Comparison of ENCODE assay signal across 9 mouse cellular contexts in the genomic region with DNA sequence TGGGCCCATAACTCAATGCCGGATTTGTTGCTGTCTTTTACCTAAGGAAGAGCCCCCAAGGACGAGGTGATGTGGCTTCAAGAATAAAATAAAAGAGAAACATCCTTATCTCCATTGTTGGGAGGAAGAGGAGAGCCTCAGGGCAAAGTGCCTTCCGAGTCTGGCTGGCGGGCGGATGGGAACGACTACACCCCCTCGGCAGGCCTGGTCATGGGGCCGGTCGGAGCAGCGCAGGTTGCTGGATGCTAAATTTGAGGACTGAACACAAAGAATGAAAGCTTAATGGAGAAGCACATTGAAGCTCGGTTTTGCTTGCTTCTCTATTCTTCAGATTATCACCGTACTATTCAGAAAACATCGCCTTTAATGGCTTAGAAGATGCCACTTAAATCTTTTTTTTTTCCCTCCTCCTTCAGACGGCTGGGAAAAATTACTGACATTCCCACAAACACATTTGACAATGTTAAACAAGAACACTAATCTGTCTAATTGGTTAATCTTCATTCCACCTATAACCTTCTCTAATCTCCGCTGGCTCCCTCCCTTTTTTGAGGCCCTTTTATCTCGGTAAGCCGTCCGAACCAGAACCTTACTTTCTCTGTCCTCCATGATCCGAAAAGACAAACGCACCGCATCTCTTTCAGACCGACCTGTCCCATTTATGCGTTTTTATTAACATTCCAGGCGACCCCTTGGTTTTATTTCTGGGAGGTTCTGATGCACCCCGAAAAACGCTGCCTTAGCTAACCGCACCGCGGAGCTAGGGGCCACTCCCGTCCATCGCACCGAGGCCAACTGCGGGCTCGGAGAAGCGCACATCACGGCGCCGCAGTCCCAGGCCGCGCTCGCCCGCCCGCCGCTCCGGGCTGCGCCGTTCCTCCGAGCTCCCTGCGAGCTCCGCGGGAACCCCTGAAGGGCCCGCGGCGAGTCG. TPM values are rescaled to one million over a fixed set of nuclear protein-coding genes. Genes with fewer than 3 reads are reported as not detected.
DNase-seq lines count a peak whose midpoint lies in the region; ATAC-seq lines count a peak whose summit lies in the region.
"Had no signal": no experiment of that assay in that cellular context is flagged by ENCODE, and none has a peak within 500 bp of the region (broad histone marks: within the 10 kb centered on the region; RNA-seq: fewer than 3 reads in every experiment).

No protein-coding gene starts in this region.

- no peaks in the 10 kb centered on the region for H3K4me1 ChIP-seq in embryonic facial prominence, embryonic 11.5 days (ENCODE audit: control insufficient read depth, insufficient read depth, low read length)
- peaks cover 31% of the 10 kb centered on the region for H3K4me1 ChIP-seq in liver, embryonic 12.5 days

- 0 out of 2 replicates have a peak, but pooled peaks cover 3% of the 10 kb centered on the region for H3K9me3 ChIP-seq in embryonic facial prominence, embryonic 11.5 days (replicated peaks; ENCODE audit: control insufficient read depth, low read length)
- H3K9me3 ChIP-seq in liver, embryonic 12.5 days (replicated peaks) = no peaks in the 10 kb centered on the region

- peak overlapping the region; percentile 94 for H3K9ac ChIP-seq in embryonic facial prominence, embryonic 11.5 days (replicated peaks; ENCODE audit: low read length)
- H3K9ac ChIP-seq in liver, embryonic 12.5 days = peak overlapping the region; percentile 93

- H3K4me2 ChIP-seq in embryonic facial prominence, embryonic 11.5 days (ENCODE audit: low read depth, low read length) = peak overlapping the region; percentile 44
- H3K4me2 ChIP-seq in liver, embryonic 12.5 days = peak overlapping the region; percentile 92

- 2% methylated on average over 55 of the region's 55 CpGs for WGBS in embryonic facial prominence, embryonic 11.5 days
- WGBS in liver, embryonic 12.5 days (ENCODE audit: insufficient replicate concordance) = 4% methylated on average over 55 of the region's 55 CpGs

- peak overlapping the region; percentile 86 for H3K27ac ChIP-seq in embryonic facial prominence, embryonic 11.5 days (replicated peaks; ENCODE audit: low read depth, low read length)
- H3K27ac ChIP-seq in liver, embryonic 12.5 days = peak overlapping the region; percentile 92

- ATAC-seq in embryonic facial prominence, embryonic 11.5 days (replicated peaks; ENCODE audit: insufficient number of reproducible peaks, low FRiP score, low TSS enrichment, low read depth) = peak; percentile 57
- peak; percentile 67 for ATAC-seq in liver, embryonic 12.5 days

- peak; percentile 32 to 58 for DNase-seq in right cerebral cortex, adult 2 months (ENCODE audit: low spot score in 2 of 2)
- DNase-seq in right cerebral cortex, postnatal 4 days = no peak
- DNase-seq in adrenal gland, adult 8-10 months = peak; percentile 4
- peak; percentile 57 for DNase-seq in embryonic facial prominence, embryonic 11.5 days (ENCODE audit: low spot score)
- peak; percentile 30 for DNase-seq in heart, postnatal 4 days
- peak; percentile 44 for DNase-seq in neural tube, embryonic 10.5 days (ENCODE audit: extremely low spot score, low spot score)
- no peak for DNase-seq in thymus, postnatal 10 days (ENCODE audit: low spot score in 2 of 2)

- H3K36me3 ChIP-seq in embryonic facial prominence, embryonic 11.5 days (replicated peaks; ENCODE audit: control insufficient read depth, insufficient read depth, low read depth, low read length) = no peaks in the 10 kb centered on the region
- peaks cover 10% of the 10 kb centered on the region for H3K36me3 ChIP-seq in liver, embryonic 12.5 days

- no peaks in the 10 kb centered on the region for H3K27me3 ChIP-seq in embryonic facial prominence, embryonic 11.5 days (ENCODE audit: control insufficient read depth, insufficient read depth, low read length)
- peaks cover 20% of the 10 kb centered on the region for H3K27me3 ChIP-seq in liver, embryonic 12.5 days (replicated peaks)

- peak overlapping the region; percentile 84 for H3K4me3 ChIP-seq in embryonic facial prominence, embryonic 11.5 days (ENCODE audit: low read depth, low read length)
- H3K4me3 ChIP-seq in liver, embryonic 12.5 days = peak overlapping the region; percentile 83

RNA-seq across cellular contexts. Expression of gene Ube2j1, which starts 0.7 kb away (rescaled TPM):
- total RNA-seq in adrenal gland, adult 8-10 months (2022) = 10 to 100 TPM; 45.2 to 68.6 (median 63.7) TPM
- 41.5 and 47.1 TPM in 2 replicates for polyA plus RNA-seq in embryonic facial prominence, embryonic 11.5 days (2014; fragmentation: Nextera tagmentation; extraction: Ambion mirVana)
- total RNA-seq in heart, postnatal 4 days (2021) = 10 to 100 TPM; 44.9 to 46.6 TPM
- 34.2 and 36.0 TPM in 2 replicates for polyA plus RNA-seq in liver, embryonic 12.5 days (2016; fragmentation: Nextera tagmentation; extraction: Ambion mirVana)

RNA-seq across cellular contexts. Expression of gene Gabrr2, which starts 32.3 kb away (rescaled TPM):
- under 1 TPM in 2 of 4 experiments, not detected in 2; 0.71 to 0.89 TPM for total RNA-seq in adrenal gland, adult 8-10 months (2022)
- 0.43 TPM in 1 of 2 replicates, not detected in the other for polyA plus RNA-seq in embryonic facial prominence, embryonic 11.5 days (2014; fragmentation: Nextera tagmentation; extraction: Ambion mirVana)
- total RNA-seq in heart, postnatal 4 days (2021) = not detected
- not detected in 2 replicates for polyA plus RNA-seq in liver, embryonic 12.5 days (2016; fragmentation: Nextera tagmentation; extraction: Ambion mirVana)
- total RNA-seq: hematopoietic stem cell, adult 5-6 weeks had no signal

RNA-seq across cellular contexts. Expression of gene Rragd, which starts 47.7 kb away (rescaled TPM):
- 10 to 100 TPM; 10.2 to 16.4 (median 13.9) TPM for total RNA-seq in adrenal gland, adult 8-10 months (2022)
- 24.4 and 27.8 TPM in 2 replicates for polyA plus RNA-seq in embryonic facial prominence, embryonic 11.5 days (2014; fragmentation: Nextera tagmentation; extraction: Ambion mirVana)
- 10 to 100 TPM; 81.7 to 84.3 TPM for total RNA-seq in heart, postnatal 4 days (2021)
- 4.0 and 4.3 TPM in 2 replicates for polyA plus RNA-seq in liver, embryonic 12.5 days (2016; fragmentation: Nextera tagmentation; extraction: Ambion mirVana)

Comparison
In these comparisons a context has a peak if more than half of its experiments do, and no peak if none do; other contexts are left out.
1. DNase-seq: peak in right cerebral cortex, adult 2 months (2 of 2), adrenal gland, adult 8-10 months (single experiment), embryonic facial prominence, embryonic 11.5 days (single experiment), heart, postnatal 4 days (single experiment) and neural tube, embryonic 10.5 days (single experiment); none in right cerebral cortex, postnatal 4 days (single experiment) and thymus, postnatal 10 days (0 of 2).
2. RNA of gene Rragd, which starts 47.7 kb away (total RNA-seq): 81.7 to 84.3 TPM in heart, postnatal 4 days; 10.2 to 16.4 TPM in adrenal gland, adult 8-10 months; every median in the first group is over 4 times any median in the second.